Mouse (Mus musculus) CH12.LX (cell line): ENCODE results near the gene Zdhhc18. TPM values are rescaled to one million over a fixed set of nuclear protein-coding genes. Genes with fewer than 3 reads are reported as not detected.

ENCODE experiments used
- DNase-seq: peaks from one replicate; pipeline ENCODE4 v3.0.0-alpha.2; 2013; ENCODE audit errors: extremely low read depth
- H3K27ac ChIP-seq: 2 replicates; pipeline ENCODE4 v1.5.1; 2012; ENCODE audit warnings: low read depth, mild to moderate bottlenecking, control low read depth, moderate library complexity; ENCODE audit not compliant: insufficient read depth
- H3K27me3 ChIP-seq: replicated peaks from 2 replicates; pipeline ENCODE3; 2012; ENCODE audit warnings: inconsistent platforms
- H3K36me3 ChIP-seq, 2 experiments: replicated peaks in 1 of 2; 2 replicates each; pipeline versions ENCODE3 to v1.6.1; 2012; ENCODE audit warnings: inconsistent platforms in 1 of 2, low read length in 1 of 2, mild to moderate bottlenecking in 1 of 2, mixed read lengths in 1 of 2, moderate library complexity in 1 of 2; ENCODE audit not compliant: control insufficient read depth in 1 of 2, insufficient read depth in 1 of 2
- H3K4me1 ChIP-seq, 2 experiments: 2 replicates each; pipeline ENCODE4 v1.6.1; 2012; ENCODE audit warnings: inconsistent platforms in 1 of 2, moderate library complexity in 1 of 2; ENCODE audit not compliant: insufficient read depth in 2 of 2, control insufficient read depth in 1 of 2
- H3K4me2 ChIP-seq: 2 replicates; pipeline ENCODE4 v1.6.1; 2012; ENCODE audit warnings: low read depth, mild to moderate bottlenecking, control low read depth; ENCODE audit not compliant: poor library complexity, insufficient read depth, severe bottlenecking
- H3K4me3 ChIP-seq, 3 experiments: fragments of 150-350 bp in 1 of 3; sonication (generic) in 1 of 3; replicated peaks in 1 of 3; 2 replicates each; pipeline versions ENCODE3 to v1.5.1; 2011 to 2012; ENCODE audit warnings: low read depth in 2 of 3, low read length in 2 of 3, mild to moderate bottlenecking in 2 of 3, moderate library complexity in 2 of 3, control low read depth in 1 of 3, improper control_type of control experiment in 1 of 3, inconsistent platforms in 1 of 3, mixed read lengths in 1 of 3; ENCODE audit not compliant: poor library complexity in 1 of 3
- H3K79me2 ChIP-seq: replicated peaks from 2 replicates; pipeline ENCODE4 v1.6.1; 2012; ENCODE audit warnings: mild to moderate bottlenecking, moderate library complexity; ENCODE audit not compliant: control insufficient read depth, poor library complexity, insufficient read depth, severe bottlenecking; ENCODE audit errors: extremely low read depth
- H3K9ac ChIP-seq: 2 replicates; pipeline ENCODE4 v1.6.1; 2012; ENCODE audit warnings: low read depth, mild to moderate bottlenecking, control low read depth, moderate library complexity; ENCODE audit not compliant: insufficient read depth
- H3K9me3 ChIP-seq: replicated peaks from 2 replicates; pipeline ENCODE3; 2012; ENCODE audit warnings: low read length, inconsistent platforms, mixed read lengths
- CHD1 ChIP-seq: IDR thresholded peaks from 2 replicates; pipeline ENCODE4 v1.6.1; 2012; ENCODE audit warnings: low read depth, low read length, improper control_type of control experiment, inconsistent platforms
- CTCF ChIP-seq, 2 experiments: IDR thresholded peaks in 1 of 2; conservative IDR thresholded peaks in 1 of 2; 2 replicates each; pipeline ENCODE4 v1.5.1; 2011 to 2012; ENCODE audit warnings: low read depth in 2 of 2, low read length in 2 of 2, improper control_type of control experiment in 1 of 2, inconsistent platforms in 1 of 2, mild to moderate bottlenecking in 1 of 2, moderate library complexity in 1 of 2
- E2F4 ChIP-seq: IDR thresholded peaks from 2 replicates; pipeline ENCODE4 v1.6.1; 2011; ENCODE audit warnings: low read depth, low read length, improper control_type of control experiment; ENCODE audit not compliant: insufficient replicate concordance
- EP300 ChIP-seq: IDR thresholded peaks from 2 replicates; pipeline ENCODE4 v1.6.1; 2011; ENCODE audit warnings: low read length, improper control_type of control experiment
- HCFC1 ChIP-seq: IDR thresholded peaks from 2 replicates; pipeline ENCODE4 v1.6.1; 2012; ENCODE audit warnings: low read depth, mild to moderate bottlenecking, inconsistent platforms, low read length, improper control_type of control experiment
- IRF4 ChIP-seq: IDR thresholded peaks from 2 replicates; pipeline ENCODE4 v1.6.1; 2014; ENCODE audit warnings: low read depth, mild to moderate bottlenecking, inconsistent platforms, low read length, improper control_type of control experiment
- KAT2A ChIP-seq: IDR thresholded peaks from 2 replicates; pipeline ENCODE4 v1.6.1; 2012; ENCODE audit warnings: low read length, improper control_type of control experiment, inconsistent platforms; ENCODE audit not compliant: insufficient replicate concordance
- MAFK ChIP-seq: IDR thresholded peaks from 2 replicates; pipeline ENCODE4 v1.6.1; 2011; ENCODE audit warnings: low read length, improper control_type of control experiment; ENCODE audit not compliant: insufficient replicate concordance
- MEF2A ChIP-seq: IDR thresholded peaks from 2 replicates; pipeline ENCODE4 v1.6.1; 2014; ENCODE audit warnings: low read depth, mild to moderate bottlenecking, inconsistent platforms, low read length, improper control_type of control experiment, borderline replicate concordance
- MXI1 ChIP-seq: IDR thresholded peaks from 2 replicates; pipeline ENCODE4 v1.6.1; 2011; ENCODE audit warnings: mild to moderate bottlenecking, low read depth, low read length, improper control_type of control experiment
- NELFE ChIP-seq: IDR thresholded peaks from 2 replicates; pipeline ENCODE4 v1.6.1; 2011; ENCODE audit warnings: low read depth, low read length, improper control_type of control experiment
- NRF1 ChIP-seq: IDR thresholded peaks from 2 replicates; pipeline ENCODE4 v1.6.1; 2014; ENCODE audit warnings: low read depth, mild to moderate bottlenecking, inconsistent platforms, low read length, improper control_type of control experiment, moderate library complexity
- PAX5 ChIP-seq: IDR thresholded peaks from 2 replicates; pipeline ENCODE4 v1.6.1; 2012; ENCODE audit warnings: low read length, inconsistent platforms, mixed read lengths
- POLR2AphosphoS2 ChIP-seq: IDR thresholded peaks from 2 replicates; pipeline ENCODE4 v1.6.1; 2011; ENCODE audit warnings: low read depth, low read length, improper control_type of control experiment
- RAD21 ChIP-seq: IDR thresholded peaks from 2 replicates; pipeline ENCODE4 v1.6.1; 2011; ENCODE audit warnings: low read depth, mild to moderate bottlenecking, low read length, improper control_type of control experiment, moderate library complexity
- RCOR1 ChIP-seq: conservative IDR thresholded peaks from 2 replicates; pipeline ENCODE4 v1.6.1; 2012; ENCODE audit warnings: low read depth, mild to moderate bottlenecking, inconsistent platforms, low read length, improper control_type of control experiment
- SIN3A ChIP-seq: IDR thresholded peaks from 2 replicates; pipeline ENCODE4 v1.6.1; 2012; ENCODE audit warnings: low read length, improper control_type of control experiment, inconsistent platforms
- SMC3 ChIP-seq: IDR thresholded peaks from 2 replicates; pipeline ENCODE4 v1.6.1; 2011; ENCODE audit warnings: low read depth, low read length, improper control_type of control experiment
- TCF12 ChIP-seq: IDR thresholded peaks from 2 replicates; pipeline ENCODE4 v1.6.1; 2014; ENCODE audit warnings: low read depth, mild to moderate bottlenecking, inconsistent platforms, low read length, improper control_type of control experiment
- USF1 ChIP-seq: IDR thresholded peaks from 2 replicates; pipeline ENCODE4 v1.6.1; 2014; ENCODE audit warnings: low read depth, mild to moderate bottlenecking, inconsistent platforms, low read length, improper control_type of control experiment
- USF2 ChIP-seq: conservative IDR thresholded peaks from 2 replicates; pipeline ENCODE4 v1.6.1; 2011; ENCODE audit warnings: low read depth, low read length, improper control_type of control experiment
- ZC3H11A ChIP-seq: IDR thresholded peaks from 2 replicates; pipeline ENCODE4 v1.6.1; 2012; ENCODE audit warnings: low read depth, mild to moderate bottlenecking, inconsistent platforms, low read length, improper control_type of control experiment
- ZKSCAN1 ChIP-seq: IDR thresholded peaks from 2 replicates; pipeline ENCODE4 v1.6.1; 2012; ENCODE audit warnings: low read depth, inconsistent platforms, low read length, improper control_type of control experiment, borderline replicate concordance
- ZMIZ1 ChIP-seq: IDR thresholded peaks from 2 replicates; pipeline ENCODE4 v1.6.1; 2012; ENCODE audit warnings: low read depth, mild to moderate bottlenecking, inconsistent platforms, low read length, improper control_type of control experiment
- ZNF384 ChIP-seq: IDR thresholded peaks from 2 replicates; pipeline ENCODE4 v1.6.1; 2012; ENCODE audit warnings: low read depth, low read length, improper control_type of control experiment, inconsistent platforms
- dilution Hi-C: fragments of 300-500 bp; cut with MboI; formaldehyde crosslinking; loops from 2 replicates; pipeline ENCODE4 v1.14.3; 2020; ENCODE audit warnings: low sequenced_read_pairs; ENCODE audit not compliant: extremely low pct_unique_long_range_greater_than_20kb, extremely low pct_ligation_motif_present
- in situ Hi-C: fragments of 300-500 bp; cut with MboI; formaldehyde crosslinking; loops from 3 replicates; pipeline ENCODE4 v1.14.3; 2019; ENCODE audit warnings: low sequenced_read_pairs, low pct_ligation_motif_present, low pct_unique_long_range_greater_than_20kb, mixed read lengths
- polyA plus RNA-seq: library from polyadenylated mRNA; unstranded; fragments of >175 nt; gene quantifications from 2 replicates; pipeline ENCODE4 v1.2.1, GENCODE M21; 2012; ENCODE audit warnings: low read depth; ENCODE audit not compliant: insufficient read length
- total RNA-seq, 2 experiments: library from RNA; depleted of rRNA; stranded (reverse); fragments of 300-350 nt in 1 of 2; fragments of >200 nt in 1 of 2; gene quantifications; 2 replicates each; pipeline ENCODE4 v1.2.3; 2012 to 2014

The Zdhhc18 gene
- total and polyA plus RNA-seq, 3 experiments, result 15.9 to 31.0 (median 24.3) TPM

- H3K79me2 ChIP-seq, result no peaks in the 10 kb centered on the region
- peak overlapping the region; percentile 93 for H3K4me2 ChIP-seq
- DNase-seq, result peak; percentile 52
- H3K27me3 ChIP-seq, result no peaks in the 10 kb centered on the region
- H3K9ac ChIP-seq, result peak overlapping the region; percentile 81
- peaks cover 0 to 6% of the 10 kb centered on the region in 2 experiments for H3K36me3 ChIP-seq
- peaks cover 0 to 11% of the 10 kb centered on the region in 2 experiments; a peak in 2 of 4 replicates for H3K4me1 ChIP-seq
- TF ChIP-seq ZKSCAN1 (no peak), PAX5 (no peak), IRF4 (no peak), SMC3 (no peak), MAFK (no peak), EP300 (no peak), POLR2AphosphoS2 (no peak), CTCF (conservative IDR thresholded peaks at IDR 0.05 in 1 of 2, IDR thresholded peaks at IDR 0.05 in 1 of 2; ENCODE audit: low read depth in 2 of 2, low read length in 2 of 2) (no peak), MEF2A (no peak), RCOR1 (no peak), KAT2A (no peak), SIN3A (no peak), ZNF384 (no peak), ZC3H11A (no peak), NRF1 (no peak)
- in situ Hi-C loops (no loop called here), dilution Hi-C loops (no loop called here)
- H3K27ac ChIP-seq, result peak overlapping the region; percentile 56
- H3K9me3 ChIP-seq, result peaks cover 4% of the 10 kb centered on the region
- peak overlapping the region in 2 of 3 experiments; percentile 6 to 38 for H3K4me3 ChIP-seq
Observed at GRCm38 (mm10) chr4:133569291-133570065, 80.5 kb downstream of the Zdhhc18 start.

DNA sequence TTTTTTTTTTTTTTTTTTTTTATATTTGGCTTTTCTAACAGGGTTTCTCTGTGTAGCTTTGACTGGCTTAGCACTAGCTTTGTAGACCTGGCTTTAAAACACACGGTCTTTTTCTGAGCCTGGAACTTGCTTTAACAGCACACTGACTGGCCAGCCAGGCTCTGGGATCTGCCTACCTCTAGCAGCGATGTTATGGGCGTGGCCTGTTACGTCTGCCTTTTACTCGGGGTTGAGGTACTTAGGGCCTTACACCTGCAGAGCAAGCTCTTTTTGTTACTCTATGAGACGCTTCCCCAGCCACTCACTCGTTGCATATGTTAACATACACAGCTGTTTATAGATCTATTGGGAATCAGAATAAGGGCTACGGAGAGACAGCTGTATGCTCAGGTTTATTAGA, 82.7 kb downstream of the Zdhhc18 start:
- Histone ChIP-seq H3K36me3 (peaks cover 0 to 3% of the 10 kb centered on the region in 2 experiments), H3K27me3 (no peaks in the 10 kb centered on the region), H3K4me1 (peaks cover 0 to 21% of the 10 kb centered on the region in 2 experiments; a peak in 2 of 4 replicates), H3K79me2 (no peaks in the 10 kb centered on the region), H3K9ac (no peak overlapping the region), H3K4me3 (no peak overlapping the region), H3K4me2 (no peak overlapping the region), H3K27ac (no peak overlapping the region), H3K9me3 (peaks cover 7% of the 10 kb centered on the region)
- in situ Hi-C loops, result no loop called here
- DNase-seq, result no peak
- dilution Hi-C loops, result no loop called here
- no peak for TF ChIP-seq ZMIZ1
- no peak for TF ChIP-seq CTCF (conservative IDR thresholded peaks at IDR 0.05 in 1 of 2, IDR thresholded peaks at IDR 0.05 in 1 of 2; ENCODE audit: low read depth in 2 of 2, low read length in 2 of 2)
- no peak for TF ChIP-seq RAD21
- TF ChIP-seq E2F4, result no peak
- no peak for TF ChIP-seq NELFE
- no peak for TF ChIP-seq HCFC1
- no peak for TF ChIP-seq CHD1
- no peak for TF ChIP-seq USF2
- no peak for TF ChIP-seq USF1
- TF ChIP-seq TCF12, result no peak
- TF ChIP-seq MXI1, result no peak
- no peak for TF ChIP-seq IRF4
- no peak for TF ChIP-seq EP300
- no peak for TF ChIP-seq SIN3A
- TF ChIP-seq POLR2AphosphoS2, result no peak
- no peak for TF ChIP-seq KAT2A
